ENCODE assay signal across 8 mouse cellular contexts in genomic region chr10:18549321-18550216, GRCm38 (mm10). TPM values are rescaled to one million over a fixed set of nuclear protein-coding genes. Genes with fewer than 3 reads are reported as not detected.
A peak's percentile ranks its signal among the peaks of the same experiment; 100 is the strongest.
DNase-seq lines count a peak whose midpoint lies in the region; ATAC-seq and TF ChIP-seq lines count a peak whose summit lies in the region.

No protein-coding gene starts in this region.

- no peak overlapping the region for H3K27ac ChIP-seq in kidney, adult 2 months (ENCODE audit: insufficient read depth, low read depth, low read length)
- no peak overlapping the region for H3K27ac ChIP-seq in hindbrain, embryonic 11.5 days (ENCODE audit: low read depth, low read length)

- H3K36me3 ChIP-seq in kidney, adult 2 months (ENCODE audit: control insufficient read depth, insufficient read depth, low read length) = no peaks in the 10 kb centered on the region
- no peaks in the 10 kb centered on the region for H3K36me3 ChIP-seq in hindbrain, embryonic 11.5 days (ENCODE audit: control insufficient read depth, insufficient read depth, low read length)

- peak overlapping the region; percentile 27 for H3K4me3 ChIP-seq in kidney, adult 2 months (ENCODE audit: insufficient read depth, low read depth, low read length)
- H3K4me3 ChIP-seq in hindbrain, embryonic 11.5 days (ENCODE audit: low read depth, low read length) = peak overlapping the region; percentile 32

- 12% methylated on average over 35 of the region's 35 CpGs for WGBS in kidney, adult 2 months
- WGBS in hindbrain, embryonic 11.5 days = 3% methylated on average over 35 of the region's 35 CpGs

- H3K9ac ChIP-seq in hindbrain, embryonic 11.5 days (ENCODE audit: low read depth, low read length) = peak overlapping the region; percentile 40; the same call in 1 of the 2 replicates

- TF ChIP-seq CTCF in kidney, adult 2 months (conservative IDR thresholded peaks at IDR 0.05; ENCODE audit: insufficient read depth, insufficient read length, low read depth, low read length) = no peak

- no peak for TF ChIP-seq POLR2A in kidney, adult 2 months (IDR thresholded peaks at IDR 0.05; ENCODE audit: low read depth, low read length)

- H3K9me3 ChIP-seq in hindbrain, embryonic 11.5 days (ENCODE audit: control insufficient read depth, low read length) = no peaks in the 10 kb centered on the region

- DNase-seq in kidney, adult 2 months = no peak
- no peak for DNase-seq in kidney, postnatal 36 days
- DNase-seq in hindbrain, embryonic 11.5 days (ENCODE audit: low spot score) = peak; percentile 68
- DNase-seq in lung, postnatal 14 days = peak; percentile 10
- DNase-seq in urinary bladder, postnatal 36 days (ENCODE audit: low spot score in 2 of 2) = no peak
- DNase-seq in spleen, postnatal 36 days (ENCODE audit: low spot score in 2 of 2) = no peak
- no peak for DNase-seq in thymus, postnatal 0 days (ENCODE audit: low spot score)

- 0 out of 2 replicates have a peak, but pooled peaks have one; percentile 9 for ATAC-seq in common myeloid progenitor, adult 5-6 weeks (replicated peaks; ENCODE audit: low read depth, poor library complexity, severe bottlenecking)
- peak; percentile 53 for ATAC-seq in hindbrain, embryonic 11.5 days (ENCODE audit: low FRiP score)

- no peaks in the 10 kb centered on the region for H3K4me1 ChIP-seq in kidney, adult 2 months (ENCODE audit: control insufficient read depth, insufficient read depth, low read length)
- no peaks in the 10 kb centered on the region for H3K4me1 ChIP-seq in hindbrain, embryonic 11.5 days (replicated peaks; ENCODE audit: control insufficient read depth, insufficient read depth, low read length)

- H3K4me2 ChIP-seq in hindbrain, embryonic 11.5 days (replicated peaks; ENCODE audit: low read depth, low read length) = peak overlapping the region; percentile 75

- H3K27me3 ChIP-seq in kidney, adult 2 months (replicated peaks; ENCODE audit: control insufficient read depth, insufficient read depth, low read length) = no peaks in the 10 kb centered on the region
- H3K27me3 ChIP-seq in hindbrain, embryonic 11.5 days (ENCODE audit: control insufficient read depth, insufficient read depth, low read length) = no peaks in the 10 kb centered on the region

RNA-seq across cellular contexts. Expression of gene Hebp2, which starts 3.7 kb away (rescaled TPM):
- polyA plus RNA-seq in kidney, adult 2 months (2012; rRNA removed) = 1.9 and 2.9 TPM in 2 replicates
- 0.59 and 0.82 TPM in 2 replicates for total RNA-seq in common myeloid progenitor, adult 5-6 weeks (2017)
- polyA plus RNA-seq in hindbrain, embryonic 11.5 days (2014; fragmentation: Nextera tagmentation; extraction: Ambion mirVana) = 16.5 and 18.8 TPM in 2 replicates
- polyA plus RNA-seq in thymus, postnatal 0 days (2015; fragmentation: Nextera tagmentation; extraction: Ambion mirVana) = 3.0 and 4.0 TPM in 2 replicates

Comparison
In these comparisons a context has a peak if more than half of its experiments do, and no peak if none do; other contexts are left out.
1. DNase-seq: peak in hindbrain, embryonic 11.5 days (single experiment) and lung, postnatal 14 days (single experiment); none in kidney, adult 2 months (single experiment), kidney, postnatal 36 days (0 of 2), urinary bladder, postnatal 36 days (0 of 2), spleen, postnatal 36 days (0 of 2) and thymus, postnatal 0 days (single experiment).